Mouse (Mus musculus) fibroblast of lung, adult 2 months (primary cell): ENCODE results near the gene Olfr15.

Experiments
- DNase-seq: peaks from one replicate; pipeline ENCODE4 v3.0.0-alpha.2; 2011; ENCODE audit warnings: low read depth

Olfr15 gene

GRCm38 (mm10) chr16:3872216-3873047 is 41.8 kb downstream of the Olfr15 start, which contains the start of gene Naa60:
Gene Naa60 (plus strand): TSS chr16:3872375.
- peak; percentile 79 for DNase-seq

- DNase-seq = no peak
Observed at GRCm38 (mm10) chr16:3876346-3876745, 45.7 kb downstream of the Olfr15 start.

- DNase-seq = peak; percentile 85
Observed at GRCm38 (mm10) chr16:3884201-3885064, 53.8 kb downstream of the Olfr15 start, which contains the start of the genes Zfp597 and Gm20695. Gene Zfp597 (minus strand): TSS chr16:3884561. Gene Gm20695 (plus strand): TSS chr16:3884648.

- DNase-seq = no peak
Observed at GRCm38 (mm10) chr16:3885065-3885670, 54.5 kb downstream of the Olfr15 start.

- no peak for DNase-seq
Observed at GRCm38 (mm10) chr16:3891621-3892295, 61.1 kb downstream of the Olfr15 start.

- DNase-seq = no peak
Observed at GRCm38 (mm10) chr16:3893739-3894138, 63.1 kb downstream of the Olfr15 start.
